Mouse (Mus musculus) frontal cortex, adult 2 months (tissue): ENCODE results near the gene Slc25a1. TPM values are rescaled to one million over a fixed set of nuclear protein-coding genes. Genes with fewer than 3 reads are reported as not detected.
"Not testable (repeated sequence)": the region's sequence is repeated elsewhere in the genome, so short reads cannot be mapped to it uniquely, and the experiment has no call there.

Experiments
- DNase-seq, 2 experiments: peaks; one replicate each; pipeline ENCODE4 v3.0.0; 2022; ENCODE audit warnings: low spot score in 1 of 2; ENCODE audit errors: extremely low spot score in 1 of 2
- polyA plus RNA-seq: library from polyadenylated mRNA; depleted of rRNA; stranded (reverse); fragments of >200 nt; gene quantifications from 2 replicates; pipeline ENCODE4 v1.2.3, GENCODE M21; 2012; rRNA removed

The Slc25a1 gene
- 61.7 and 71.6 TPM in 2 replicates for polyA plus RNA-seq

DNA sequence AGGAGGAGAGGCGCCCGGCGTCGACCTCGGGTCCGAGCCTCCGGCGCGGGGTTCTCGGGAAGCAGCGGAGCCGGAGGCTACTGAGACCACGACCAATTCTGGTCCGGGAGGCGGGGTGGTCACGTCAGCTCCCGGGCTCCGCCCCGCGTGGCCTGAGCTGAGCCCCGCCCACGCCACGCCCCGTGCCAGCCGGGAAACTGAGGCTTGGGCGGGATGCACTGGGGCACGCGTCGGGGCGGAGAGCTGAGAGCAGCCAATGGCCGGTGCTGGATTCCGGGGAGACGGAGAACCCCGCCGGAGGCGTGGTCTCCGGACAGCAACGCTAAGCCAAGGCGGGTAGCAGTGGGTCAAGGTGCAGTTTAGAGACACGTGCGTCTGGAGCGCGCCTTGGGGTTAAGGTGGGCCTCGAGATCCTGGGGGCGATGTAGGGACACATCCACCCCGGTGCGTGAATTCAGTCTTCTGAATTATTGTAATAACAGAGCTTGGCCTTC, at the start of gene Slc25a1:
Gene Slc25a1, minus strand, starts transcription at position 133 of the 494 bp plus-strand sequence.
- DNase-seq: peak; percentile 59 to 83

- no peak for DNase-seq
Measured at GRCm38 (mm10) chr16:17971853-17972252, 43.8 kb upstream of the Slc25a1 start.

GRCm38 (mm10) chr16:17962091-17962490, 34.1 kb upstream of the Slc25a1 start:
- no peak for DNase-seq

GRCm38 (mm10) chr16:17956052-17956638, 28.1 kb upstream of the Slc25a1 start:
- not testable (repeated sequence) for DNase-seq

GRCm38 (mm10) chr16:17951618-17952017, 23.6 kb upstream of the Slc25a1 start:
- DNase-seq: no peak

- DNase-seq: no peak
Measured at GRCm38 (mm10) chr16:17950068-17950467, 22.0 kb upstream of the Slc25a1 start.

DNA sequence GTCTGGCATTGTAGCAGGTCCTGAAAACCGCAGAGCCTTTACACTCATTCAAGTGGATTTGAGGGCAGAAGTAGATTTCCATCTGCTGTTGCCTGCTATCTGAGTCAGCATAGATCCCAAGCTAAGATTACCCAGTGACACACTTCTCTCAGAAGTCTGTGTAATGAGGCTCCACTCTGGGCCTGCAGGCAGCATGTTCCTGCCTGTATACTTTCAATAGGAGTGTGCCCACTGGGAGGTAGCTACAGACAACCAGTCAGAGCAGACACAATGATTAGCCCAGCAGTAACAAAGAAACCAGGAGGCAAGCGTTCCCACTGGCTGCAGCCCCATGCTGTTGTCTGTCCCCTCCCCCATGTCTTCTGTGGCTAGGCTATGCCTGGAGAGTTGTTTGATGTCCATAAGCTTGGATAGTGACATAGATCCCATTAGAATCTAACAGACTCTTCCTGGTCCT, 21.4 kb upstream of the Slc25a1 start:
- no peak for DNase-seq

DNA sequence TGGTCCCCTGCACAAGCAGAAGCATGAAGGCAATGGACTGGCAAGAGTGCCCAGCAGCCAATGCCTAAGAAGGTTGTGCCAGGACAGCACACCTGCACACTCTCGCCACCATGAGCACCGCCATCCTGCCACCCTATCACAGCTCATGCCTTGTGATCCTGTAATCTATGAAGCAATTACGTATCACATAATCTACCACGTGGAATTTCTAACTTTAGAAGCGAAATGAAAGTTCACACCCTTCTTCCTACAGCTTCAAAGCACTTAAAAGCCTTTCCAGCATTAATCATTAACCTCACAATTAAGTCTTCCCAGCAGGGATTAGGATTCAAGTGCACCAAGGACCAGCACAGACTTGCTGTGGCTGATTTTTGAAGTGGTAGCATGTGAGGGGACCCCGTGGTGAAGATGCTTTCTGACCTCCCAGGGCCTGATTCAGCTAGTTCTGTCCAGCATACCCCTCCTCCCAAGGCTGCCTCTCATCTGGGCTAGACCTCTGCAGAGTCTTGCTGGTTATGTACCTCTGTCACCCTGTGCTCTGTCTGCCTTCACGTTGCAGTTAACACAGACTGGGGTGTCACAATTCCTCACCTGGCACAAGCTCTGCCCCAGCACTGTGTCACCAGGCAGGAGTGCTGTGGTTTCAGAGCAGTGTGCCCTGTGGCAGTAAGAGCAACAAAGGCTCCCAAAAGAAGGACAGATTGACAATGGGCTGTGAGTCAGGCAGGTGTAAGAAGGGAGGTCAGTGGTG, 17.2 kb upstream of the Slc25a1 start:
- DNase-seq: no peak

GRCm38 (mm10) chr16:17943466-17943865, 15.4 kb upstream of the Slc25a1 start:
- no peak for DNase-seq

- no peak for DNase-seq
Measured at GRCm38 (mm10) chr16:17939255-17939751, 11.3 kb upstream of the Slc25a1 start.

- peak in 1 of 2 experiments; percentile 58 for DNase-seq
Measured at GRCm38 (mm10) chr16:17938821-17939220, 10.8 kb upstream of the Slc25a1 start.

DNA sequence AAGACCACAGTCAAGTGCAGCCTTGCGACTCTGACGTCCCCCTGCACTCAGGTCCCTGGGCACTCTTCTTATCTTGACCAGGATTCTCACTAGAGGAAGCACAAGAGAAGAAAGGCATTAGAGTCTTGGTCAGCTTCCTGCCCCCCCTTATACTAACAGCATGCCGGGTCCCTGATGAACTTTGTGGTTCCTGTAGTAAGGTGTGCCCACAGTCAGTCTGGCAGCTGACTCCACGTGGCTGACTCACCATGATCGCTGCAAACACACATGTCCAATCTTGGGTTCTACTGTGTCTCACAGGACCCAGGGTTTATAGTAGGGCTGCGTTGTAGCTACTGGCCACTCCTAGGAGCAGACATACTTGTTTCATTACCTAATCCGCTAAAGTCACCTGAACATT, 10.2 kb upstream of the Slc25a1 start:
- no peak for DNase-seq

GRCm38 (mm10) chr16:17936776-17937175, 8.8 kb upstream of the Slc25a1 start:
- no peak for DNase-seq

- DNase-seq: no peak
Measured at GRCm38 (mm10) chr16:17934445-17934910, 6.5 kb upstream of the Slc25a1 start.

DNA sequence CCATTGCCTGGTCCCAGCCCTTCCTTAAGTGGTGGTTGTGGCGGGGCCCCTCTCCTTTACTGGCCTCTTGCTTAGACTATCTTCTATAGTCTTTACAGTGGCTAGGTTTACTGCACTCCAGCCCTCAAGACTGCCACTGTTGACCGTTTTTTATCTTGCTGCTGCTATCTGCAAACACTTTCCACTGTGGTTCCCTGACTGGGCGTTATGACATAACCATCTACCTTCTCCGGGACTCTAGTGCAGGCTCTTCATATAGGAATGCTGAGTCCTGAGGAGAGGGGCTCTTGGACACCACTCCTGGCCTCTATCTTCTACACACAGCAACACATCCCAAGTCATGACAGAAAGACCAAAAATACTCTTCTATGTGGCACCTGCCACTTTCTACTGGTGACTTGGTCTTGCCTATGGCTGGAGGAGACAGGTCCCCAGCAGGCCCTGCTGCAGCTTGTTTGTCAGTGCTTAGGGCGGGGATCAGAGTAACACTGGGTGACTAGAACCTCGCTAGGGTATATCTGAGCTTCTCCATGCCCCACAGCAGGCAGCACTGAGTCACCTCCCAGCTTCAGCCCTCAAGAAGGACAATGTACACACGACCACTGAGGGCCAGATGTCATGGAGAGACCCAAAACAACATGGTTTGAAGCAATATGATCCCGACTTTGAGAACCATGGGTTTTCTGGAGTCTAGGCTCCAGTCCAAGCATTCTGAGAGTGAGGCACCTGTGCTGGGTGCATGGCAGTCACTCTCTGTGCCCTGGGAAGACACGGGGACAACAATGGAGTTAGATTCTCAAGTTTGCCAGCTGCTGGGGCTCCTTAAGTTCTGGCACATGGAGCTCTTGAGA, 5.8 kb upstream of the Slc25a1 start:
- DNase-seq: no peak

DNA sequence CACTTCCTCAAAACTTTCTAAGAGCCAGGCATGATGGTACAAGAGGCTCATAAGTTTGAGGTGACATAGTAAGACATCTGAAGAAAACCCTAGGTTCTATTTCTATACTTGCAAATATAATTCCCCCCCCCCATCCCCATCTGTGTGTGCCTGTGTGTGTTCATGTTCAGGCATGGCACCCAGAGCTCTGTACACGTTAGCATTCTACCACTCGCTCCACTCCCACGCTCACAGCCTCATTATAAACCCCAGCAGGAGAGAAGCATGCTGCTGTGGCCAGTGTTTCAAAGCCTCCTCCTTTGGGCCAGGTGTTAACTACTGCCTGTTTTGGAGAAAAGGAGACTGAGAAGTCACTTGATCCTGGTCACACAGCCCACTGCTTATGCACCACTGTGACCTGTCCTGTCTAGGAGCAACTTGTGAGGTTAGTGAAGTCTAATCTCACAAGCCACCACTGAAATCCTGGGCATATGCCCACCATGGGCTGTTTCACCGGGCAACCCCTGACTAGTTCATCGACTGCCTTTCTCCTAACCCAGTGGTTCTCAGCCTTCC, 4.0 kb upstream of the Slc25a1 start:
- DNase-seq: peak in 1 of 2 experiments; percentile 38

DNA sequence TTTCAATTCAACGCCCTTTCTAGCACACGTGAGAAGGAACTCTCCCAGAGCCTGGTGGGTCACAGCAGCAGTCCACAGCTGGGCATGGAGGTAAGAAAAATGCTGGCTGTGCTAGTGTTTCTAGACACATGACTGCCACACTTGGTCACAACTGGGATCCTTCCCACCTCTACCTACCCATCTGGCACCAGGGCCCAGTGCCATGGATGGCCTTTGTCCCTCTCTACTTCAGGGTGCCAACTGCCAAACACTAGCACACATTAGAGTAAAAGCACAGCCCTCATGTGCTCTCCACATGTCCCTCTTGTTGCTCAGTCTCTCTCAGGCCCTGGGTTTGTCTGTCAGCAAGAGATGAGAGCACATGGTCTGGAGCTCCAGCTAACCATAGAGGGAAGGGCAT, 1.6 kb upstream of the Slc25a1 start:
- no peak for DNase-seq

DNA sequence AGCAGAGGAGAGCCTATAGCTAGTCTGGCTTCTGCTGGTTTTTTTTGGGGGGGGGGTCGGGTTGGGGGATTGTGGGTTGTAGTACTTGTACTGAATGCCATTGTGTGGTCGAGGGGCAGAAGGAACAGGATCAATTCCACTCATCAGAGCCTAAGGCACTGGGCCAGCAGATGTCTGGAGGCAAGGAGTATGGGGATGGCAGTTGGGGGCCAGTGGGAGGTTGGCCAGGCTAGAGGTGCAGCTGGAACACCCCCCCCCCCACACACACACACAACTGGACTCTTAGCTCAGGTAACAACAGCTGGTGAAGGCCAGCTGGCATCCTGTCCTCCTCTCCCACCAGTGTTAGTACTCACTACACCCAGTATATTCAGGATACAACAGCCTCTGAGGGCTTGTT, 1.2 kb upstream of the Slc25a1 start:
- DNase-seq: no peak

DNA sequence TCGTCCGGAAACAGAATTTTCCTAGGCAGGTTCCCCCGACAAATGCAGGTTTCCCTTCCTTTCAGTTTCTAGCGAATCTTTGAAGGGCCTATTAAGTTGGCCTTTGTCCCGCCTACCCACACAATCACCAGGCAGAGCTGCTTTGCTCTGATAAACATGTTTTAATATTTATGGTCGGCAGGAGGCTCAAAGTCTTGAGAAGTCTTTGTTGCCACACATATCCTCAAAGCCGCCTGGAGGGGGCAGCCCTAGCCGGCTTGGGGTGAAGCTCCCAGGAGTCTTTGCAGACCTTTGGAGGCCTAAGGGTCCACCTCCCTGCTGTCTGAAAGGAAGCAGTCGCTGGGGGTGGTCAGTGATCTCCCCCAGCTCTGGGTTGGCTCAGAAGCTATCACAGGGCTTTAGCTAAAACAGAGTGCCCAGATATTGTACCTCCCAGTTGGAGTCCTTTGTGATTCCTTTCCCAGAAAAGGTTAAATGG, 647 bp upstream of the Slc25a1 start:
- peak in 1 of 2 experiments; percentile 74 for DNase-seq
